Mouse (Mus musculus): ENCODE data around the gene Hnrnpa1. TPM values are rescaled to one million over a fixed set of nuclear protein-coding genes. Genes with fewer than 3 reads are reported as not detected.
A peak's percentile ranks its signal among the peaks of the same experiment; 100 is the strongest.
"Not testable (repeated sequence)": the region's sequence is repeated elsewhere in the genome, so short reads cannot be mapped to it uniquely, and the experiment has no call there.

Gene Hnrnpa1
- total and polyA plus RNA-seq, 2 experiments from 2014 or later, result 117 to 596 TPM

GRCm38 (mm10) chr15:103227022-103227421 lies 13.2 kb upstream of the Hnrnpa1 start:
- no peak overlapping the region for H3K4me2 ChIP-seq (ENCODE audit: low read depth, low read length)
- H3K27ac ChIP-seq, result no peak overlapping the region
- no peak for DNase-seq (ENCODE audit: low spot score)
- no peak for ATAC-seq
- no peaks in the 10 kb centered on the region for H3K9me3 ChIP-seq (ENCODE audit: low read length)
- H3K4me1 ChIP-seq (ENCODE audit: insufficient read depth, low read length), result no peaks in the 10 kb centered on the region
- H3K36me3 ChIP-seq (ENCODE audit: insufficient read depth, low read length), result no peaks in the 10 kb centered on the region
- H3K4me3 ChIP-seq (ENCODE audit: low read length), result no peak overlapping the region
- 69% methylated on average over 3 of the region's 3 CpGs for WGBS
- H3K9ac ChIP-seq (replicated peaks; ENCODE audit: low read length), result no peak overlapping the region
- H3K27me3 ChIP-seq (ENCODE audit: insufficient read depth, low read length), result no peaks in the 10 kb centered on the region
- no peak for TF ChIP-seq CTCF (IDR thresholded peaks at IDR 0.05; ENCODE audit: low read depth)

GRCm38 (mm10) chr15:103227572-103227971 lies 12.7 kb upstream of the Hnrnpa1 start:
- H3K27ac ChIP-seq, result no peak overlapping the region
- no peak for ATAC-seq
- no peaks in the 10 kb centered on the region for H3K9me3 ChIP-seq (ENCODE audit: low read length)
- no peak overlapping the region for H3K4me3 ChIP-seq (ENCODE audit: low read length)
- WGBS, result 81% methylated on average over 2 of the region's 2 CpGs
- no peaks in the 10 kb centered on the region for H3K36me3 ChIP-seq (ENCODE audit: insufficient read depth, low read length)
- no peak for TF ChIP-seq CTCF (IDR thresholded peaks at IDR 0.05; ENCODE audit: low read depth)
- H3K4me1 ChIP-seq (ENCODE audit: insufficient read depth, low read length), result no peaks in the 10 kb centered on the region
- H3K4me2 ChIP-seq (ENCODE audit: low read depth, low read length), result no peak overlapping the region
- DNase-seq (ENCODE audit: low spot score), result no peak
- H3K27me3 ChIP-seq (ENCODE audit: insufficient read depth, low read length), result no peaks in the 10 kb centered on the region
- H3K9ac ChIP-seq (replicated peaks; ENCODE audit: low read length), result no peak overlapping the region

DNA sequence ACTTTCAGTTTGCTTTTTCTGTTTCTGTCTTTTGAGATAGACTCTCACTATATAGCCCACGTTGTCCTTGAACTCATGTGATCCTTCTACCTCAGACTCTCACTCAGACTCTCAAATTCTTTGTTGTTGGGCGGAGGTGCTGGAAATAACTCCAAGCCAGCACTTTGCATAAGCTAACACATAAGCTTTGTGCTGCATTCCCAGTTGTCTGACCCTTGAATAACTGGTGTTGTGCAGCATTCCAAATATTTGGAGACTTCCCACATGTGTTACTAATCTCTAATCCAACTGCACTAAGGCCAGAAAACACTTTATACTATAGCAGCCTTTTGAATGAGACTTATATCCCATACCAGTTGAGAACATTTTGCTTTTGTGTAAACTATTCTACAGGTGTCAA lies 11.3 kb upstream of the Hnrnpa1 start:
- whole genome bisulfite sequencing, result 71% methylated on average over 2 of the region's 2 CpGs
- no peak overlapping the region for H3K4me2 ChIP-seq (ENCODE audit: low read depth, low read length)
- no peaks in the 10 kb centered on the region for H3K9me3 ChIP-seq (ENCODE audit: low read length)
- ATAC-seq (no peak), DNase-seq (ENCODE audit: low spot score) (no peak)
- H3K9ac ChIP-seq (replicated peaks; ENCODE audit: low read length), result no peak overlapping the region
- no peak overlapping the region for H3K4me3 ChIP-seq (ENCODE audit: low read length)
- H3K4me1 ChIP-seq (ENCODE audit: insufficient read depth, low read length), result no peaks in the 10 kb centered on the region
- H3K27me3 ChIP-seq (ENCODE audit: insufficient read depth, low read length), result no peaks in the 10 kb centered on the region
- no peak for TF ChIP-seq CTCF (IDR thresholded peaks at IDR 0.05; ENCODE audit: low read depth)
- no peak overlapping the region for H3K27ac ChIP-seq
- H3K36me3 ChIP-seq (ENCODE audit: insufficient read depth, low read length), result no peaks in the 10 kb centered on the region

DNA sequence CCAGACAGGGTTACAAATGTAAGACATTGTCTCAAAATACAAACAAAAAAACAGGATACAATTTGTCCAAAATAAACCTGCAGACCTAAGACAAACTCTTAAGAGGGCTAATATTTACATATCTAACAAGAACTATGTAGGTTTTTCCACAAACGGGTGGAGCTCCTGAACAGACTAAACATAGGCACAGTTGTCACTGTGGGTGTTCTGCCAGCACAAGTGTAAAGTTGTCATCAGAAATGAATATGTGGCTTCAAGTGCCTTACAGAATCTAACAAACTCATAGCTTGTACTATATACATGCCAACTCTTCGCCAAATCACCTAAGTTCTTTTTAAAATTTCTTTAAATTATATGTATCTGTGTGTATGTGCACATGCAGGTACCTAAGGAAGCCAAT lies 7.1 kb upstream of the Hnrnpa1 start:
- H3K4me3 ChIP-seq (ENCODE audit: low read length), result no peak overlapping the region
- DNase-seq (ENCODE audit: low spot score), result no peak
- no peaks in the 10 kb centered on the region for H3K9me3 ChIP-seq (ENCODE audit: low read length)
- no peak for ATAC-seq
- TF ChIP-seq CTCF (IDR thresholded peaks at IDR 0.05; ENCODE audit: low read depth), result no peak
- 89% methylated on average over 2 of the region's 2 CpGs for WGBS
- H3K9ac ChIP-seq (replicated peaks; ENCODE audit: low read length), result no peak overlapping the region
- no peaks in the 10 kb centered on the region for H3K36me3 ChIP-seq (ENCODE audit: insufficient read depth, low read length)
- no peak overlapping the region for H3K27ac ChIP-seq
- no peak overlapping the region for H3K4me2 ChIP-seq (ENCODE audit: low read depth, low read length)
- no peaks in the 10 kb centered on the region for H3K27me3 ChIP-seq (ENCODE audit: insufficient read depth, low read length)
- no peaks in the 10 kb centered on the region for H3K4me1 ChIP-seq (ENCODE audit: insufficient read depth, low read length)

GRCm38 (mm10) chr15:103237295-103237694 lies 2.9 kb upstream of the Hnrnpa1 start:
- DNase-seq (ENCODE audit: low spot score) (no peak), ATAC-seq (no peak)
- H3K36me3 ChIP-seq (ENCODE audit: insufficient read depth, low read length), result peaks cover 2% of the 10 kb centered on the region
- no peak for TF ChIP-seq CTCF (IDR thresholded peaks at IDR 0.05; ENCODE audit: low read depth)
- 94% methylated on average over 7 of the region's 7 CpGs for WGBS
- H3K27me3 ChIP-seq (ENCODE audit: insufficient read depth, low read length), result no peaks in the 10 kb centered on the region
- H3K27ac ChIP-seq, result no peak overlapping the region
- H3K9ac ChIP-seq (replicated peaks; ENCODE audit: low read length), result no peak overlapping the region
- no peak overlapping the region for H3K4me3 ChIP-seq (ENCODE audit: low read length)
- no peaks in the 10 kb centered on the region for H3K4me1 ChIP-seq (ENCODE audit: insufficient read depth, low read length)
- no peak overlapping the region for H3K4me2 ChIP-seq (ENCODE audit: low read depth, low read length)
- H3K9me3 ChIP-seq (ENCODE audit: low read length), result no peaks in the 10 kb centered on the region

DNA sequence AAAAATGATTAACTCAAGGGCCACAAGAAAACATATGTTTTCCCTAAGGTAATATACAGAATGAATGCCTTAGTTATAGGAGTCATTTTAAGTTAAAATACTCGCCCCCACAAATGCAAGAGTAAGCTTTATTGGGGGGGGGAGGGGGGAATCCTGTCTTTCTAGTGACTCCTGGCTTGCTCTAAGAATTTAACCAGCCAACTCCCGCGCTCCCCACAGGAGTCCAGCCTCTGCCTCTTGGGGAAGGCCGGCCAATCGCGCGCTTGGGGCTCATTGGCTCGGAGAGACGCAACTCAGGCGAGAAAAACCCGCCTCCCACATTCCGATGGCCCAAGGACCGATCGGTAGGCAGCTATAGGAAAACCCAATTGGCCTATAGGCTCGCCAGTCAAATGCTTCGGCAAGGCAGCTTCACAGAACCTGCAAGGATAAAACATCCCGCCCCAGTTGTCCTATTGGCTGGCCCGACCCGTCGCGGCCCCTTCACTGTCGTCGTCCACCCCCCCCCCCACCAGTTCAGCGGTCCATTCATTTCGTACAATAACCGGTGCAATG lies 1.0 kb upstream of the Hnrnpa1 start:
- 1% methylated on average over 26 of the region's 26 CpGs for WGBS
- Histone ChIP-seq H3K27ac (peak overlapping the region; percentile 98), H3K36me3 (ENCODE audit: insufficient read depth, low read length) (peaks cover 20% of the 10 kb centered on the region), H3K27me3 (ENCODE audit: insufficient read depth, low read length) (no peaks in the 10 kb centered on the region), H3K4me3 (ENCODE audit: low read length) (peak overlapping the region; percentile 68), H3K4me1 (ENCODE audit: insufficient read depth, low read length) (no peaks in the 10 kb centered on the region), H3K9me3 (ENCODE audit: low read length) (no peaks in the 10 kb centered on the region), H3K4me2 (ENCODE audit: low read depth, low read length) (peak overlapping the region; percentile 71), H3K9ac (replicated peaks; ENCODE audit: low read length) (peak overlapping the region; percentile 85)
- ATAC-seq, result peak; percentile 90
- peak; percentile 98 for DNase-seq (ENCODE audit: low spot score)
- TF ChIP-seq CTCF (IDR thresholded peaks at IDR 0.05; ENCODE audit: low read depth), result no peak

- DNase-seq (ENCODE audit: low spot score) (peak; percentile 99), ATAC-seq (peak; percentile 94)
- Histone ChIP-seq H3K9ac (replicated peaks; ENCODE audit: low read length) (peak within 1 kb of the TSS; percentile 85), H3K4me2 (ENCODE audit: low read depth, low read length) (peak within 1 kb of the TSS; percentile 71), H3K27ac (peak within 1 kb of the TSS; percentile 98), H3K4me1 (ENCODE audit: insufficient read depth, low read length) (no peaks in the 10 kb centered on the region), H3K4me3 (ENCODE audit: low read length) (peak within 1 kb of the TSS; percentile 68), H3K9me3 (ENCODE audit: low read length) (no peaks in the 10 kb centered on the region), H3K36me3 (ENCODE audit: insufficient read depth, low read length) (peaks cover 20% of the 10 kb centered on the region), H3K27me3 (ENCODE audit: insufficient read depth, low read length) (no peaks in the 10 kb centered on the region)
- under 1% methylated on average over 39 of the region's 39 CpGs for WGBS
- TF ChIP-seq CTCF (IDR thresholded peaks at IDR 0.05; ENCODE audit: low read depth), result peak; percentile 17; the same call in 1 of the 2 replicates
Observed at GRCm38 (mm10) chr15:103239685-103240159, 510 bp upstream of the Hnrnpa1 start, which contains the start of gene Cbx5. Gene Cbx5 (minus strand): TSS chr15:103239816.

- peak overlapping the region; percentile 98 for H3K27ac ChIP-seq
- peak overlapping the region; percentile 85 for H3K9ac ChIP-seq (replicated peaks; ENCODE audit: low read length)
- H3K4me3 ChIP-seq (ENCODE audit: low read length), result peak overlapping the region; percentile 68
- not testable (repeated sequence) for H3K9me3 ChIP-seq (ENCODE audit: low read length); H3K4me1 ChIP-seq (ENCODE audit: insufficient read depth, low read length); H3K27me3 ChIP-seq (ENCODE audit: insufficient read depth, low read length); ATAC-seq; DNase-seq (ENCODE audit: low spot score)
- peak overlapping the region; percentile 71 for H3K4me2 ChIP-seq (ENCODE audit: low read depth, low read length)
- peaks cover 32% of the 10 kb centered on the region for H3K36me3 ChIP-seq (ENCODE audit: insufficient read depth, low read length)
- WGBS, result 5% methylated on average over 11 of the region's 12 CpGs
Observed at GRCm38 (mm10) chr15:103241071-103242018, 1.1 kb downstream of the Hnrnpa1 start.
